Mouse (Mus musculus) G1E (cell line): ENCODE data around the gene Pdia5. TPM values are rescaled to one million over a fixed set of nuclear protein-coding genes. Genes with fewer than 3 reads are reported as not detected.

ENCODE experiments used
- ATAC-seq: 2 replicates; pipeline ENCODE4 v1.8.0; 2016; ENCODE audit warnings: mild to moderate bottlenecking; ENCODE audit not compliant: insufficient number of reproducible peaks, poor library complexity, low FRiP score, severe bottlenecking; ENCODE audit errors: extremely low read depth
- DNase-seq: peaks from one replicate; pipeline ENCODE4 v3.0.0; 2012; ENCODE audit warnings: low spot score
- H3K27me3 ChIP-seq: 2 replicates; pipeline ENCODE4 v1.6.1; 2012; ENCODE audit warnings: mild to moderate bottlenecking, low read length, inconsistent platforms; ENCODE audit not compliant: insufficient read depth
- H3K36me3 ChIP-seq: replicated peaks from 2 replicates; pipeline ENCODE3; 2012; ENCODE audit warnings: mild to moderate bottlenecking, inconsistent platforms
- H3K4me1 ChIP-seq: 2 replicates; pipeline ENCODE4 v1.6.1; 2012; ENCODE audit warnings: low read depth, low read length, inconsistent platforms, mixed read lengths; ENCODE audit not compliant: insufficient read depth
- H3K4me3 ChIP-seq: 2 replicates; pipeline ENCODE4 v1.5.1; 2012; ENCODE audit warnings: low read depth, mild to moderate bottlenecking, inconsistent platforms, low read length, moderate library complexity, mixed read lengths
- H3K9me3 ChIP-seq: replicated peaks from 2 replicates; pipeline ENCODE4 v1.6.1; 2012; ENCODE audit warnings: inconsistent platforms
- CTCF ChIP-seq: IDR thresholded peaks from 2 replicates; pipeline ENCODE4 v1.5.1; 2012; ENCODE audit warnings: low read depth, low read length, inconsistent platforms, mixed read lengths
- GATA1 ChIP-seq: IDR thresholded peaks from 2 replicates; pipeline ENCODE4 v1.6.1; 2012; ENCODE audit warnings: borderline replicate concordance, low read length, inconsistent platforms, mixed read lengths
- GATA2 ChIP-seq: IDR thresholded peaks from 2 replicates; pipeline ENCODE4 v1.6.1; 2012; ENCODE audit warnings: low read depth, low read length, inconsistent platforms, borderline replicate concordance
- POLR2AphosphoS5 ChIP-seq: IDR thresholded peaks from 2 replicates; pipeline ENCODE4 v1.6.1; 2012; ENCODE audit warnings: low read depth, low read length, inconsistent platforms; ENCODE audit not compliant: insufficient replicate concordance
- TAL1 ChIP-seq: conservative IDR thresholded peaks from 2 replicates; pipeline ENCODE4 v1.6.1; 2012; ENCODE audit warnings: low read depth, low read length, inconsistent platforms, mixed read lengths
- polyA plus RNA-seq: library from polyadenylated mRNA; stranded (reverse); fragments of >175 nt; gene quantifications from 2 replicates; pipeline ENCODE4 v1.2.3, GENCODE M21; 2012
- total RNA-seq, 2 experiments: library from RNA; stranded (forward) in 1 of 2; stranded (reverse) in 1 of 2; fragments of 200-1000 nt in 1 of 2; fragments of >200 nt in 1 of 2; fragmentation: Nextera tagmentation in 1 of 2; gene quantifications; 2 replicates each; pipeline ENCODE4 v1.2.3; 2014 to 2017

Gene Pdia5
- total and polyA plus RNA-seq, 3 experiments = not detected

DNA sequence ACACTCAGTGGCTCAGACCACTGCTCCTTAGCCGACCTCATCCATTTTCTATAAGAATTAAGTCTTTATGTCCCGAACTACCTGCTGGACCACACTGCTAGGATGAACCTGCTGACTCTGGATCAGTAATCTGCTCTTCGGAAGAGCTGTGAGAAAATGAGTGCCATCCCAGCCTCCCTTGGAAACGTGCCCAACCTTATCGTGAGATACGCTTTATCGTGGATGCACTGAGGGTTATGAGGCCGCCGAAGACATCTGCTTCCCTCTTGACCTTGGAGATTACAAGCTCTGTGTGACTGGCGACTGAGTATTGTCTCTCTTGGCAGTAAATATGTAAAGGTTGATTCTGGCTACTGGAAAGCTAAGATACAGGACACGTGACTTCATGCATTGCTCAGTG lies 11.8 kb upstream of the Pdia5 start:
- no peak for TF ChIP-seq TAL1
- TF ChIP-seq POLR2AphosphoS5 = no peak
- no peak for TF ChIP-seq GATA1
- H3K36me3 ChIP-seq = no peaks in the 10 kb centered on the region
- H3K4me3 ChIP-seq = no peak overlapping the region
- H3K27me3 ChIP-seq = peaks cover 4% of the 10 kb centered on the region; the same call in 1 of the 2 replicates
- peaks cover 7% of the 10 kb centered on the region for H3K9me3 ChIP-seq
- no peaks in the 10 kb centered on the region for H3K4me1 ChIP-seq
- DNase-seq (no peak), ATAC-seq (no peak)

DNA sequence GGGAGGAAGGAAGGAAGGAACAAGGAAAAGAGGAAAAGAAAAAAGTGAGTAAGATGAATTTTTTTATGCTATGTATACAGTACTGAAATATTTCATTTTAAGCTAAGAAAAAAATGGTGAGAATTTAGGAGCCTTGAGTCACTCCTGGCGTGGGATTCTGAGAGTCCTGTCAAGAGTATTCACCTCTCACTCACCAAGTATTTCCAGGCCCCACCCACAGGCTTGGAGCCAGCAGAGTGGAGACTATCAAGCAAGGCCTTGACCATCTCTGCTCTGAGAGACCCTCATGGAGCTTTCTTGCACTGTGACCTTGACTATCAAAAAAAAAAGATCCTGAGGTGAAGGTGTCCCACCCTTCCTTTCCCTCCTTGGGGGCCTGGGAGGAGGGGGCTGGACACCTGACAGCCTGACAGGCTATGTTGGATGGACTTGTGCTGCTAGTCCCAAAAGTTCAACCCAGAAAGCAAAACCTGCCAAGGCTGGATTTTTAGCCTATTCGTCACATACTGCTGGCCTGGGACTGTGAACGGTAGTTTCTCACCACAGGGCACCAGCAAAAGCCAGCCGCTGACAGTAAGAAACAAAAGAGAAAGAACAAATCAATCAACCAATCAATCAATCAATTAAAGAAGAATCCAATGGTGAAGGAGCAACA lies 10.6 kb upstream of the Pdia5 start:
- no peak for DNase-seq
- Histone ChIP-seq H3K36me3 (no peaks in the 10 kb centered on the region), H3K4me3 (no peak overlapping the region), H3K27me3 (peaks cover 4% of the 10 kb centered on the region; the same call in 1 of the 2 replicates), H3K9me3 (peaks cover 7% of the 10 kb centered on the region), H3K4me1 (no peaks in the 10 kb centered on the region)
- no peak for ATAC-seq
- TF ChIP-seq GATA1 (no peak), CTCF (no peak), POLR2AphosphoS5 (no peak), GATA2 (no peak), TAL1 (no peak)

DNA sequence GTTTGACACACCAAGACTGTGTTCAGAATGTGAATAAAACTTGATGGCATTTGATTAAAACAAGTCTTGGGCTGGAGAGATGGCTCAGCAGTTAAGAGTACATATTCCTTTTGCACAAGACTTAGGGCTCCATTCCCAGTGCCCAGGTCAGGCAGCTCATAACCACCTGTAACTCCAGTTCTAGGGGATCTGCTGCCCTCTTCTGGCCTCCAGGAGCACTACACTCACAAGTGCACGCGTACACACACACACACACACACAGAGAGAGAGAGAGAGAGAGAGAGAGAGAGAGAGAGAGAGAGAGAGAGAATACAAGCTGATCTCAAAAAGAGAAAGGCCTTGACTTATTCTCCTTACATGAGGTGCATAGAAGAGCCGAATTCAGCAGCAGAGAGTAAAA lies 9.7 kb upstream of the Pdia5 start:
- Histone ChIP-seq H3K27me3 (peaks cover 2% of the 10 kb centered on the region; the same call in 1 of the 2 replicates), H3K4me1 (no peaks in the 10 kb centered on the region), H3K9me3 (peaks cover 7% of the 10 kb centered on the region), H3K4me3 (no peak overlapping the region), H3K36me3 (no peaks in the 10 kb centered on the region)
- no peak for DNase-seq
- no peak for ATAC-seq
- TF ChIP-seq CTCF (no peak), TAL1 (no peak), POLR2AphosphoS5 (no peak), GATA1 (no peak), GATA2 (no peak)

DNA sequence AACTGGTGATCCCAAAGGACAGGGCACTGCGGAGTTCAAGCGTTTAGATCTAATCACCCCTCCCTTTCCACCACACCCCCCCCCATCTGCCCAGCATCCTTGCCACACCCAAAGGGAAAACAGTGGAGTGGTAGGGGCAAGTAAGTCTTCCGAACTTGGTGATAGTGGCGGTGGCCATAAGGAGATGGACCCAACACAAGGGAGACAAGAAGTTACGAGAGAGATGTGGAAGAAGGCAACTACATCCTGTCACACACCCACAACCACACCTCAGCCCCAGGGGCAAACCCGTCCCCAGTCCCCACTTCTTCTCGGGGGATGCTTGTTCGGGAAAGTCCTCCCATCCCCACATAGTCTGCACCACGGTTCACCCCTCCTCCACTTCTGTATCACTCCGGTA lies 880 bp downstream of the Pdia5 start:
- ATAC-seq = no peak
- no peaks in the 10 kb centered on the region for H3K9me3 ChIP-seq
- no peak overlapping the region for H3K4me3 ChIP-seq
- DNase-seq = no peak
- TF ChIP-seq CTCF (no peak), POLR2AphosphoS5 (no peak), GATA1 (no peak), TAL1 (no peak), GATA2 (no peak)
- no peaks in the 10 kb centered on the region for H3K4me1 ChIP-seq
- no peaks in the 10 kb centered on the region for H3K36me3 ChIP-seq
- H3K27me3 ChIP-seq = peaks cover 23% of the 10 kb centered on the region

DNA sequence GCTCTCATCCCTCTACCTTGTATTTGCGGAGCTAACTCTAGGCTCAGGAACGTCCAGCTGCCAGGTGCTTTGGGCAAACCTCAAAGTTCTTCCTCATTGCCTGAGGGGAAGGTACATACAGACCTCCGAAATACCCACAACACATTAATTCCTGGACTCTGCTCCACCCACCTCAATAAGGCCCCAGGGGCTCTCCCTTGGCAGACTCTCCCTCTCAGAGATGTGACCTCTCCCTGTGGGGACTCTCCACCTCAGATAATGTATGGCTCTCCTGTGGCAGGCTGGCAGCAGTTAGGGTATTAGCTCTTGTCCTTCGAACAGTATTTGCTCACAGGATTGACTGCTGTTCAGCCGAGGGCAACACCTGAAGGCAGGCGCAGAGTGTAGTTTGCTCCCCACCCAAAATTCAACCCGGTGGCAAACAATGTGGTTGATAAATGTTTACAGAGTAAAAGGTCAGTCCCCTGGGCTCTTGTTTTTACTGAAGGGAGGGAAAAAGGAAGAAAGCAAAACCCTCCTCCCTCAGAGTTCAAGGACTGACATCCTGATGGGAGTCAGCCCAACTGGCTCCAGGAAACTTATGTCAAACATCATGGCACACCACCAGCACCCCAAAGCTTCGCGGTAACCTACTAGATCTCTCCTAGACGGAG lies 1.5 kb downstream of the Pdia5 start:
- TF ChIP-seq GATA2 = no peak
- no peak for TF ChIP-seq CTCF
- TF ChIP-seq POLR2AphosphoS5 = no peak
- no peak for TF ChIP-seq TAL1
- TF ChIP-seq GATA1 = no peak
- Histone ChIP-seq H3K9me3 (no peaks in the 10 kb centered on the region), H3K36me3 (no peaks in the 10 kb centered on the region), H3K4me3 (no peak overlapping the region), H3K27me3 (peaks cover 29% of the 10 kb centered on the region), H3K4me1 (no peaks in the 10 kb centered on the region)
- ATAC-seq = no peak
- no peak for DNase-seq

DNA sequence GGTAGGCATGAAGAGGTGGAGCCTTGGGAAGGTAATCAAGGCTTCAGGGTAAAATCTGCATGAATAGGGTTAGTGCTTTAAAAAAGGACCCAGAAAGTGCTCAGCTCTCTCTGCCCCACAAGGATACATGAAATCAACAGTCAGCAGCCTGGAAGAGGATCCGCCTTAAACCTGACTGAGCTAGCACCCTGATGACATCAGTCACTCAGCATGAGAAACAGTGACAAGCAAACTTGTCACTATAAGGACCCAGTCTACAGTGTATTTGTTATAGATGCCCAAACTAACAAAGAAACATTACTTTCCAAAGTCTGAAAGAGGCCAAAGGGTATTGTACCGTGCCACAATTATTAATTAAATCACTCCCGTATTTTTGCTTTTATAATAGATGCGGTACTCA lies 2.9 kb downstream of the Pdia5 start:
- H3K4me3 ChIP-seq = no peak overlapping the region
- DNase-seq (no peak), ATAC-seq (no peak)
- TF ChIP-seq CTCF = no peak
- peaks cover 29% of the 10 kb centered on the region for H3K27me3 ChIP-seq
- no peaks in the 10 kb centered on the region for H3K36me3 ChIP-seq
- H3K9me3 ChIP-seq = no peaks in the 10 kb centered on the region
- no peaks in the 10 kb centered on the region for H3K4me1 ChIP-seq
